Mouse (Mus musculus) liver, embryonic 14.5 days (tissue): ENCODE measurements at regions not wholly inside any gene's neighbourhood (a gene's known extent, or its start where the extent isn't known, plus 50 kb on each side); places are given as distances from the start of the nearest gene placed in this dataset.

ENCODE experiments used
- ATAC-seq: fragments of 200-750 bp; cut with Nextera tagmentation; 2 replicates; pipeline ENCODE4 v1.8.0; 2017; ENCODE audit warnings: moderate number of reproducible peaks, mild to moderate bottlenecking, moderate library complexity; ENCODE audit not compliant: insufficient read depth
- DNase-seq, 3 experiments: peaks; one replicate each; pipeline ENCODE4 v3.0.0-alpha.2; 2012 to 2013; ENCODE audit warnings: low read depth in 3 of 3, low spot score in 3 of 3
- H3K27ac ChIP-seq: fragments of 300-500 bp; sonication (generic); 2 replicates; pipeline ENCODE4 v1.5.1; 2014; ENCODE audit warnings: moderate library complexity, mild to moderate bottlenecking, control low read depth, inconsistent platforms
- H3K27me3 ChIP-seq: fragments of 300-500 bp; sonication (generic); 2 replicates; pipeline ENCODE4 v1.6.1; 2014; ENCODE audit warnings: mild to moderate bottlenecking, low read length, moderate library complexity; ENCODE audit not compliant: control insufficient read depth, insufficient read depth
- H3K36me3 ChIP-seq: fragments of 300-500 bp; sonication (generic); replicated peaks from 2 replicates; pipeline ENCODE4 v1.6.1; 2014; ENCODE audit warnings: low read depth; ENCODE audit not compliant: control insufficient read depth, insufficient read depth
- H3K4me1 ChIP-seq, 2 experiments: fragments of 200-500 bp in 1 of 2; fragments of 300-500 bp in 1 of 2; sonication (generic) in 1 of 2; replicated peaks; 2 replicates each; pipeline ENCODE4 v1.6.1; 2012 to 2014; ENCODE audit warnings: antibody characterized with exemption in 1 of 2, inconsistent platforms in 1 of 2, low read length in 1 of 2; ENCODE audit not compliant: control insufficient read depth in 2 of 2, insufficient read depth in 2 of 2
- H3K4me2 ChIP-seq: fragments of 300-500 bp; sonication (generic); 2 replicates; pipeline ENCODE4 v1.6.1; 2014; ENCODE audit warnings: low read depth, mild to moderate bottlenecking, control low read depth, moderate library complexity
- H3K4me3 ChIP-seq, 2 experiments: fragments of 200-500 bp in 1 of 2; fragments of 300-500 bp in 1 of 2; sonication (generic) in 1 of 2; 2 replicates each; pipeline ENCODE4 v1.5.1; 2012 to 2014; ENCODE audit warnings: low read depth in 2 of 2, low read length in 2 of 2, mild to moderate bottlenecking in 2 of 2, control low read depth in 1 of 2, inconsistent platforms in 1 of 2, moderate library complexity in 1 of 2; ENCODE audit not compliant: insufficient read depth in 1 of 2
- H3K9ac ChIP-seq: fragments of 300-500 bp; sonication (generic); replicated peaks from 2 replicates; pipeline ENCODE4 v1.6.1; 2014; ENCODE audit warnings: mild to moderate bottlenecking, control low read depth, moderate library complexity
- H3K9me3 ChIP-seq: fragments of 300-500 bp; sonication (generic); 2 replicates; pipeline ENCODE4 v1.6.1; 2016; ENCODE audit warnings: low read length, mixed read lengths; ENCODE audit not compliant: control insufficient read depth
- CTCF ChIP-seq: IDR thresholded peaks from 2 replicates; pipeline ENCODE4 v1.5.1; 2016; ENCODE audit warnings: antibody characterized with exemption, low read depth, control low read depth
- EP300 ChIP-seq: IDR thresholded peaks from 2 replicates; pipeline ENCODE4 v1.6.1; 2016; ENCODE audit warnings: antibody characterized with exemption, low read depth
- WGBS: fragments of 180-500 bp; shearing (Covaris S2); extraction: QIAGEN DNeasy Blood & Tissue Kit; methylation state at CpG from one replicate; pipeline ENCODE4 v1.1.7; 2014; ENCODE audit not compliant: insufficient replicate concordance; 5-methylcytosine and 5-hydroxymethylcytosine counted together

DNA sequence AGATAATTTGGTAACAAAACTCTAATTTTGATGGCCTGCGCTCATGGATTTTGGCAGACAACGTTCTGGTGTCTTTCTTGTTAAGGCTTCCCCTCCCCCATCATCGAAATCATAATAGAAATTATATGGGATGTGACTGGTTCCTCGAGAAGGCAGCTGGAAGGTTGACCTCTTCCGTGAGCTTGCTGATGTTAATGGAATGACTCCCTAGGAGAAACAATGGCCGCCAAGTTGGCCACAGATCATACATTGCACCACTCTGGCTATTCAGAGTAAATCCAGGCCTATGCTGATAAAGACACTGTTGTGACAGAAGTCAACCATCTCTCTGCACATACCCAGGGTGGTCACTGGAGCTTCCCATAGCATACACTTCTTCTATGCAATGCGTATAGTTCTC is 89.7 kb upstream of the Mast4 start:
- H3K9ac ChIP-seq: no peak overlapping the region
- no peak overlapping the region for H3K4me2 ChIP-seq
- ATAC-seq: no peak
- DNase-seq: no peak
- WGBS: 64% methylated on average over 7 of the region's 7 CpGs
- TF ChIP-seq CTCF (no peak), EP300 (no peak)
- no peaks in the 10 kb centered on the region for H3K9me3 ChIP-seq
- no peak overlapping the region for H3K4me3 ChIP-seq
- no peak overlapping the region for H3K27ac ChIP-seq
- H3K4me1 ChIP-seq: no peaks in the 10 kb centered on the region
- H3K36me3 ChIP-seq: no peaks in the 10 kb centered on the region
- no peaks in the 10 kb centered on the region for H3K27me3 ChIP-seq

DNA sequence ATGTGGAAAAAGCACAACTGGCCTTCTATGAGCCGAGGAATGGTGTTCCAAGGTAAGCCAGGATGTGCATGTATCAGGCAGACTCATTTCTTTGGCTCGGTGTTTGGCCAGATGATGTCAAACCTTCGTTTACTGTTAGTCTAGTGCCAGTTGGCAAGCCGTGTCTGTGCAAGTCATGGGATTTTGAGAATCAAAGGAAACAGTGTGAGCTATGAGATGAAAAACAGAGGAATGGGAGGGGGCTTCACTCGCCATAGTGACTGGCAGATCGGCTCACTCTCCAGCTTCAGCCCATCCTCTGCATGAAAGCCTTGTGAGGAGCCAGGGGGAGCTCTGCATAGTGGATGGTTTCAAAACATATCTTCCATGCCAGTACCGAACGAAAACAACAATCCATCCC is 89.1 kb upstream of the Mast4 start:
- TF ChIP-seq CTCF (no peak), EP300 (no peak)
- Histone ChIP-seq H3K27me3 (no peaks in the 10 kb centered on the region), H3K36me3 (no peaks in the 10 kb centered on the region), H3K4me1 (no peaks in the 10 kb centered on the region), H3K9me3 (no peaks in the 10 kb centered on the region), H3K9ac (no peak overlapping the region), H3K4me3 (no peak overlapping the region), H3K4me2 (no peak overlapping the region), H3K27ac (no peak overlapping the region)
- WGBS: 64% methylated on average over 8 of the region's 8 CpGs
- no peak for ATAC-seq
- DNase-seq: no peak

DNA sequence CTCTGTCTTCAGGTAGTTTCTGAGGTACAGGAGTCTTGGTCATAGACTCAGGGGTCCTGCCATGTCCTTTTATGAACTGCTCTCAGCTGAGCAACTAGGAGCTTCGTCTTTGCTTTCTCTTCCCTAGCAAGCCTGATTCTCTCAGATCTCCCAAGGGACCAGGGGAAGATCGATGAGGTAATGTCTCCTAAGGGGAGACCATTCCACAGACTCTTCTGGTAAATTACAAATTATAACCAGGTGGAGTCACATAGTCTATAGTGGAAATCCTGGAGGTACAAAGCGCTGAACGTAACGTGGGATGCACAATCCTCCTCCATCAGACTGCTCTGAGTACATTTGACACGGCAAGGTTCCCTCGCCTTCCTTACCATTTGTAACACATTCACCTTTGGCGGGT is 88.7 kb upstream of the Mast4 start:
- H3K4me3 ChIP-seq: no peak overlapping the region
- WGBS: 71% methylated on average over 8 of the region's 8 CpGs

DNA sequence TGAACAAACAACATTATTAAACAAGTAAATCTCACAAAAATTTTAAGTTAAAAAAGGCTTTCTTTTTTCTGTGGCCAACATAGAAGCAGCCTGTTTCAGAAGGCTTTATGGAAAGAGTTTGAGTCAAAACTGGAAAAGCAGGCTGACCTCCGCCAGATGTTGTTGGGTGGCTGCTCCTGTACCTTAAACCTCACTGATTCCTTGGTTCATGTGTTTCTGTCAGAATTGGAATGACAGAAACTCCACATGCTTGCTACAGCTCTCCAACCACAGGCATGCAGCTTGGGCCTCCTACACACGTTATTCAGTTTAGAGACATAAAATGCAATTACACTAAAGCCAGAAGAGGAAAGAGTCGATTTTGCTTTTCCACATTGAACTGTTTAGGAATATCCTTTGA is 84.8 kb upstream of the Mast4 start:
- Histone ChIP-seq H3K27me3 (no peaks in the 10 kb centered on the region), H3K27ac (no peak overlapping the region), H3K9ac (no peak overlapping the region), H3K4me1 (no peaks in the 10 kb centered on the region), H3K4me3 (no peak overlapping the region), H3K4me2 (no peak overlapping the region), H3K9me3 (no peaks in the 10 kb centered on the region), H3K36me3 (no peaks in the 10 kb centered on the region)
- DNase-seq: no peak
- TF ChIP-seq CTCF (no peak), EP300 (no peak)
- 58% methylated on average over 3 of the region's 3 CpGs for WGBS
- ATAC-seq: no peak

More for the DNA sequence above, 88.7 kb upstream of the Mast4 start:
- Histone ChIP-seq H3K4me1 (no peaks in the 10 kb centered on the region), H3K9me3 (no peaks in the 10 kb centered on the region), H3K4me2 (no peak overlapping the region), H3K9ac (no peak overlapping the region), H3K27me3 (no peaks in the 10 kb centered on the region), H3K27ac (no peak overlapping the region), H3K36me3 (no peaks in the 10 kb centered on the region)
- TF ChIP-seq EP300: no peak
- no peak for TF ChIP-seq CTCF
- no peak for DNase-seq
- ATAC-seq: no peak

DNA sequence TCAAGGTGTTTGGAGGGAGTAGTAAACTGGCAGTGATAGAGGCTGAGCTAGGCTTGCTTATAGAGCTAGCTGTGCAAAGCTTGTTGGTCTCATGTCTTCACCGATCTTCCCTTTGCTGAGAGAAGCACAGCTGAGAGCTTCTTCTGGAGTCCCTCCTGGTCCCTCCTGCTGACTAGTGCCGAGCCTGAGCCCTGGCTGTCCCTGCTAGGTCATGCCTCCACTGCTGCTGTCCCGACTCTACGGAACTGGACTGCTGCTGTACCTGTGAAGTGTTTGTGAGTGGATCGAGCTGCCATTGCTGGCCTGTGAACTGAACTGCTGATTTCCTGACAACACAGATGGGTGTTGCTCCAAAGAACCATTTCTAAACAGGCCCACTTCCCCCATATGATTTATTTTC is 83.0 kb upstream of the Mast4 start:
- Histone ChIP-seq H3K36me3 (no peaks in the 10 kb centered on the region), H3K27ac (no peak overlapping the region), H3K9me3 (no peaks in the 10 kb centered on the region), H3K4me1 (no peaks in the 10 kb centered on the region), H3K9ac (no peak overlapping the region), H3K4me2 (no peak overlapping the region), H3K4me3 (no peak overlapping the region), H3K27me3 (no peaks in the 10 kb centered on the region)
- TF ChIP-seq CTCF (no peak), EP300 (no peak)
- no peak for DNase-seq
- 55% methylated on average over 5 of the region's 5 CpGs for WGBS
- no peak for ATAC-seq
